Comparison of ENCODE assay signal across 34 mouse cellular contexts in the genomic region with DNA sequence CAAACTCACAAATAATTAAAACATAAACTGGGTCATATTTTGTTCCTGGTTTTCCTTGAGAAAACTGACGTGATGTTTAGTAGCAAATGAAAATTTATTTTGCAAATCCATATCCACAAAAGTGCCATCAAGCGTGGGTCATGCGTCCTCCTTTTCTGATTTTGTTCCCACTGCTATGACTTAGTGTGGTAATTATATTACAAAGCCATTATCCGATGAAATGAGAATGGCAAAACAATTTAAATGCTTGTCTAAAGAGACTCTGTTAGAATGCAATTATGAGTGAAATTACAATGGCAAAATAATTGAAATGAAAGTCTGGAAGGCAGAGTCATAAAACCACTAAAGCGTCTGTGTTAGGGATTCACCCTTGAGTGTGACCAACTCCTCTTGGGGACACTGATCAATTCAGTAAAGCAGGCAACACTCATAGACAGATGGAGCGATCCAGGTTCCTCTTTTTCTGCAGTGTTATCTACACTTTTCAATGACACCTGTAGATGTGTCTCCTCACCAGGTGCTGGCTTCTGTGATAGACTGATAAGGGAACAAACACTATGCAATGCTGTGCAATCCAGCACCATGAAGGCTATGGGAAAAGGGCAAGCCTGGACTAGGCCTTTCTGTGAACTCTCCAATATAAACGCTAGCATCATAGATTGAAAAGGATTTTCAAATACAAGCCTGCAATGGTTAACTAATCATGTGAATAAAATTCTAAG. TPM values are rescaled to one million over a fixed set of nuclear protein-coding genes. Genes with fewer than 3 reads are reported as not detected.
"Had no signal": no experiment of that assay in that cellular context is flagged by ENCODE, and none has a peak within 500 bp of the region (broad histone marks: within the 10 kb centered on the region; RNA-seq: fewer than 3 reads in every experiment).

No protein-coding gene starts in this region.

- H3K9me3 ChIP-seq: liver, embryonic 13.5 days had no signal

- H3K36me3 ChIP-seq: liver, embryonic 13.5 days had no signal

- H3K27me3 ChIP-seq: liver, embryonic 13.5 days had no signal

- H3K4me3 ChIP-seq: layer of hippocampus, adult 2 months; left cerebral cortex, adult 2 months; liver, embryonic 13.5 days; myocyte had no signal

- H3K9ac ChIP-seq: liver, embryonic 13.5 days had no signal

- H3K4me1 ChIP-seq: liver, embryonic 13.5 days had no signal

- H3K27ac ChIP-seq: kidney, postnatal 0 days; layer of hippocampus, adult 2 months; left cerebral cortex, adult 2 months; liver, embryonic 13.5 days had no signal

- H3K4me2 ChIP-seq: liver, embryonic 13.5 days; midbrain, embryonic 11.5 days had no signal

- DNase-seq: kidney, adult 2 months; kidney, postnatal 25 days; layer of hippocampus, adult 9-11 months; layer of hippocampus, postnatal 36 days; liver, embryonic 13.5 days; lung, adult 2 months; lung, postnatal 14 days; lung, postnatal 4 days; midbrain, embryonic 14.5 days; thymus, adult 2 months; thymus, postnatal 14 days; thymus, postnatal 4 days had no signal

RNA-seq across cellular contexts. Expression of a gene that starts 3.9 kb away (rescaled TPM):
- total RNA-seq: layer of hippocampus, adult 2 months; layer of hippocampus, postnatal 36 days; left cerebral cortex, adult 2 months; left cerebral cortex, postnatal 10 days; left cerebral cortex, postnatal 36 days; liver, adult 2 months; megakaryocyte progenitor cell, adult 5-6 weeks; megakaryocyte-erythroid progenitor cell, adult 5-6 weeks; monocyte, adult 5-6 weeks had no signal
- polyA plus RNA-seq: kidney, adult 2 months; kidney, embryonic 14.5 days; kidney, postnatal 0 days; large intestine, adult 2 months; limb, embryonic 11.5 days; limb, embryonic 14.5 days; liver, adult 2 months; liver, embryonic 13.5 days; liver, embryonic 16.5 days; lung, adult 2 months; lung, embryonic 16.5 days; midbrain, embryonic 11.5 days; midbrain, embryonic 14.5 days; myocyte; neural tube, embryonic 11.5 days; small intestine, adult 2 months; spleen, adult 2 months; stomach, embryonic 16.5 days; testis, adult 2 months; thymus, adult 2 months had no signal

RNA-seq across cellular contexts. Expression of a gene that starts 4.6 kb away (rescaled TPM):
- polyA plus RNA-seq: liver, adult 2 months; small intestine, adult 2 months had no signal

RNA-seq across cellular contexts. Expression of a gene that starts 46.6 kb away (rescaled TPM):
- total RNA-seq: megakaryocyte progenitor cell, adult 5-6 weeks; megakaryocyte-erythroid progenitor cell, adult 5-6 weeks; monocyte, adult 5-6 weeks had no signal
- polyA plus RNA-seq: myocyte had no signal
